Mouse (Mus musculus): ENCODE results near the gene Bean1. TPM values are rescaled to one million over a fixed set of nuclear protein-coding genes. Genes with fewer than 3 reads are reported as not detected.

The Bean1 gene
- polyA plus RNA-seq, 1 experiment from 2014 or later, result 0.76 TPM

- Histone ChIP-seq H3K36me3 (ENCODE audit: control insufficient read depth, insufficient read depth) (no peaks in the 10 kb centered on the region), H3K4me3 (ENCODE audit: low read length) (no peak overlapping the region), H3K4me1 (ENCODE audit: control insufficient read depth, insufficient read depth, low read length) (no peaks in the 10 kb centered on the region), H3K27ac (ENCODE audit: low read length) (no peak overlapping the region), H3K27me3 (ENCODE audit: control insufficient read depth, insufficient read depth, low read length) (no peaks in the 10 kb centered on the region), H3K9ac (ENCODE audit: low read length) (no peak overlapping the region), H3K4me2 (ENCODE audit: low read depth, low read length) (no peak overlapping the region), H3K9me3 (replicated peaks; ENCODE audit: control insufficient read depth, low read length) (no peaks in the 10 kb centered on the region)
- WGBS, result 48% methylated on average over 5 of the region's 5 CpGs
- no peak for ATAC-seq (replicated peaks; ENCODE audit: extremely low read depth, insufficient read depth, low FRiP score)
These were observed 18.2 kb downstream of the Bean1 start for GRCm38 (mm10) chr8:104188459-104188858.

GRCm38 (mm10) chr8:104190777-104191468 is 20.7 kb downstream of the Bean1 start:
- 64% methylated on average over 6 of the region's 6 CpGs for WGBS

GRCm38 (mm10) chr8:104191496-104191895 is 21.3 kb downstream of the Bean1 start:
- ATAC-seq (replicated peaks; ENCODE audit: extremely low read depth, insufficient read depth, low FRiP score), result peak; percentile 77
- Histone ChIP-seq H3K9me3 (replicated peaks; ENCODE audit: control insufficient read depth, low read length) (no peaks in the 10 kb centered on the region), H3K36me3 (ENCODE audit: control insufficient read depth, insufficient read depth) (no peaks in the 10 kb centered on the region), H3K4me3 (ENCODE audit: low read length) (no peak overlapping the region), H3K4me2 (ENCODE audit: low read depth, low read length) (no peak overlapping the region), H3K9ac (ENCODE audit: low read length) (no peak overlapping the region), H3K27ac (ENCODE audit: low read length) (no peak overlapping the region), H3K4me1 (ENCODE audit: control insufficient read depth, insufficient read depth, low read length) (no peaks in the 10 kb centered on the region), H3K27me3 (ENCODE audit: control insufficient read depth, insufficient read depth, low read length) (no peaks in the 10 kb centered on the region)
- WGBS, result 33% methylated on average over 11 of the region's 11 CpGs

More at GRCm38 (mm10) chr8:104190777-104191468, 20.7 kb downstream of the Bean1 start:
- no peaks in the 10 kb centered on the region for H3K36me3 ChIP-seq (ENCODE audit: control insufficient read depth, insufficient read depth)
- H3K9ac ChIP-seq (ENCODE audit: low read length), result no peak overlapping the region
- no peaks in the 10 kb centered on the region for H3K9me3 ChIP-seq (replicated peaks; ENCODE audit: control insufficient read depth, low read length)
- no peaks in the 10 kb centered on the region for H3K27me3 ChIP-seq (ENCODE audit: control insufficient read depth, insufficient read depth, low read length)
- no peak for ATAC-seq (replicated peaks; ENCODE audit: extremely low read depth, insufficient read depth, low FRiP score)
- no peak overlapping the region for H3K4me2 ChIP-seq (ENCODE audit: low read depth, low read length)
- no peak overlapping the region for H3K27ac ChIP-seq (ENCODE audit: low read length)
- no peaks in the 10 kb centered on the region for H3K4me1 ChIP-seq (ENCODE audit: control insufficient read depth, insufficient read depth, low read length)
- H3K4me3 ChIP-seq (ENCODE audit: low read length), result no peak overlapping the region

- H3K9me3 ChIP-seq (replicated peaks; ENCODE audit: control insufficient read depth, low read length), result no peaks in the 10 kb centered on the region
- ATAC-seq (replicated peaks; ENCODE audit: extremely low read depth, insufficient read depth, low FRiP score), result no peak
- H3K4me1 ChIP-seq (ENCODE audit: control insufficient read depth, insufficient read depth, low read length), result no peaks in the 10 kb centered on the region
- 65% methylated on average over 5 of the region's 5 CpGs for WGBS
- H3K36me3 ChIP-seq (ENCODE audit: control insufficient read depth, insufficient read depth), result no peaks in the 10 kb centered on the region
- H3K4me3 ChIP-seq (ENCODE audit: low read length), result no peak overlapping the region
- no peak overlapping the region for H3K27ac ChIP-seq (ENCODE audit: low read length)
- no peak overlapping the region for H3K9ac ChIP-seq (ENCODE audit: low read length)
- H3K4me2 ChIP-seq (ENCODE audit: low read depth, low read length), result no peak overlapping the region
- no peaks in the 10 kb centered on the region for H3K27me3 ChIP-seq (ENCODE audit: control insufficient read depth, insufficient read depth, low read length)
These were observed 29.6 kb downstream of the Bean1 start for GRCm38 (mm10) chr8:104199802-104200201.

GRCm38 (mm10) chr8:104201622-104202021 is 31.4 kb downstream of the Bean1 start:
- H3K4me1 ChIP-seq (ENCODE audit: control insufficient read depth, insufficient read depth, low read length), result no peaks in the 10 kb centered on the region
- no peak overlapping the region for H3K4me3 ChIP-seq (ENCODE audit: low read length)
- WGBS, result 74% methylated on average over 3 of the region's 3 CpGs

GRCm38 (mm10) chr8:104202320-104202719 is 32.1 kb downstream of the Bean1 start:
- Histone ChIP-seq H3K27me3 (ENCODE audit: control insufficient read depth, insufficient read depth, low read length) (no peaks in the 10 kb centered on the region), H3K9me3 (replicated peaks; ENCODE audit: control insufficient read depth, low read length) (no peaks in the 10 kb centered on the region), H3K36me3 (ENCODE audit: control insufficient read depth, insufficient read depth) (no peaks in the 10 kb centered on the region), H3K4me1 (ENCODE audit: control insufficient read depth, insufficient read depth, low read length) (no peaks in the 10 kb centered on the region), H3K4me2 (ENCODE audit: low read depth, low read length) (no peak overlapping the region), H3K9ac (ENCODE audit: low read length) (no peak overlapping the region), H3K4me3 (ENCODE audit: low read length) (no peak overlapping the region), H3K27ac (ENCODE audit: low read length) (no peak overlapping the region)
- no peak for ATAC-seq (replicated peaks; ENCODE audit: extremely low read depth, insufficient read depth, low FRiP score)
- 80% methylated on average over 4 of the region's 4 CpGs for WGBS

More at GRCm38 (mm10) chr8:104201622-104202021, 31.4 kb downstream of the Bean1 start:
- Histone ChIP-seq H3K27me3 (ENCODE audit: control insufficient read depth, insufficient read depth, low read length) (no peaks in the 10 kb centered on the region), H3K4me2 (ENCODE audit: low read depth, low read length) (no peak overlapping the region), H3K27ac (ENCODE audit: low read length) (no peak overlapping the region), H3K9ac (ENCODE audit: low read length) (no peak overlapping the region), H3K9me3 (replicated peaks; ENCODE audit: control insufficient read depth, low read length) (no peaks in the 10 kb centered on the region), H3K36me3 (ENCODE audit: control insufficient read depth, insufficient read depth) (no peaks in the 10 kb centered on the region)
- ATAC-seq (replicated peaks; ENCODE audit: extremely low read depth, insufficient read depth, low FRiP score), result no peak

GRCm38 (mm10) chr8:104205292-104205691 is 35.0 kb downstream of the Bean1 start:
- no peak overlapping the region for H3K4me2 ChIP-seq (ENCODE audit: low read depth, low read length)
- H3K27me3 ChIP-seq (ENCODE audit: control insufficient read depth, insufficient read depth, low read length), result no peaks in the 10 kb centered on the region
- no peak overlapping the region for H3K4me3 ChIP-seq (ENCODE audit: low read length)
- H3K4me1 ChIP-seq (ENCODE audit: control insufficient read depth, insufficient read depth, low read length), result no peaks in the 10 kb centered on the region
- no peak overlapping the region for H3K27ac ChIP-seq (ENCODE audit: low read length)
- no peak overlapping the region for H3K9ac ChIP-seq (ENCODE audit: low read length)
- no peaks in the 10 kb centered on the region; the same call in 1 of the 2 replicates for H3K9me3 ChIP-seq (replicated peaks; ENCODE audit: control insufficient read depth, low read length)
- H3K36me3 ChIP-seq (ENCODE audit: control insufficient read depth, insufficient read depth), result no peaks in the 10 kb centered on the region
- WGBS, result 67% methylated on average over 3 of the region's 3 CpGs
- ATAC-seq (replicated peaks; ENCODE audit: extremely low read depth, insufficient read depth, low FRiP score), result no peak

GRCm38 (mm10) chr8:104217601-104218000 is 47.4 kb downstream of the Bean1 start:
- ATAC-seq (replicated peaks; ENCODE audit: extremely low read depth, insufficient read depth, low FRiP score), result no peak
- WGBS, result 82% methylated on average over 5 of the region's 5 CpGs

GRCm38 (mm10) chr8:104219079-104219478 is 48.8 kb downstream of the Bean1 start:
- 0 out of 2 replicates have a peak, but pooled peaks cover 3% of the 10 kb centered on the region for H3K9me3 ChIP-seq (replicated peaks; ENCODE audit: control insufficient read depth, low read length)
- H3K36me3 ChIP-seq (ENCODE audit: control insufficient read depth, insufficient read depth), result no peaks in the 10 kb centered on the region
- no peak overlapping the region for H3K4me3 ChIP-seq (ENCODE audit: low read length)
- 19% methylated on average over 11 of the region's 11 CpGs for WGBS
- 0 out of 2 replicates have a peak, but pooled peaks cover 2% of the 10 kb centered on the region for H3K4me1 ChIP-seq (ENCODE audit: control insufficient read depth, insufficient read depth, low read length)
- H3K9ac ChIP-seq (ENCODE audit: low read length), result no peak overlapping the region
- peak overlapping the region; percentile 33 for H3K4me2 ChIP-seq (ENCODE audit: low read depth, low read length)
- H3K27me3 ChIP-seq (ENCODE audit: control insufficient read depth, insufficient read depth, low read length), result no peaks in the 10 kb centered on the region
- 0 out of 2 replicates have a peak, but pooled peaks have one; percentile 58 for ATAC-seq (replicated peaks; ENCODE audit: extremely low read depth, insufficient read depth, low FRiP score)
- no peak overlapping the region for H3K27ac ChIP-seq (ENCODE audit: low read length)

More at GRCm38 (mm10) chr8:104217601-104218000, 47.4 kb downstream of the Bean1 start:
- Histone ChIP-seq H3K9ac (ENCODE audit: low read length) (no peak overlapping the region), H3K9me3 (replicated peaks; ENCODE audit: control insufficient read depth, low read length) (no peaks in the 10 kb centered on the region), H3K4me1 (ENCODE audit: control insufficient read depth, insufficient read depth, low read length) (0 out of 2 replicates have a peak, but pooled peaks cover 2% of the 10 kb centered on the region), H3K27ac (ENCODE audit: low read length) (no peak overlapping the region), H3K36me3 (ENCODE audit: control insufficient read depth, insufficient read depth) (no peaks in the 10 kb centered on the region), H3K27me3 (ENCODE audit: control insufficient read depth, insufficient read depth, low read length) (no peaks in the 10 kb centered on the region), H3K4me2 (ENCODE audit: low read depth, low read length) (no peak overlapping the region), H3K4me3 (ENCODE audit: low read length) (no peak overlapping the region)
